Mouse (Mus musculus) limb, embryonic 14.5 days (tissue): ENCODE measurements around the gene Nexn. TPM values are rescaled to one million over a fixed set of nuclear protein-coding genes. Genes with fewer than 3 reads are reported as not detected.

ENCODE experiments used
- ATAC-seq: fragments of 200-750 bp; cut with Nextera tagmentation; 2 replicates; pipeline ENCODE4 v1.8.0; 2017; ENCODE audit warnings: low read depth, moderate number of reproducible peaks, moderate TSS enrichment; ENCODE audit not compliant: low FRiP score
- DNase-seq: peaks from one replicate; pipeline ENCODE4 v3.0.0-alpha.2; 2015; ENCODE audit warnings: low spot score
- H3K27ac ChIP-seq: fragments of 300-500 bp; sonication (generic); replicated peaks from 2 replicates; pipeline ENCODE4 v1.5.1; 2014; ENCODE audit warnings: low read depth, mild to moderate bottlenecking, low read length, moderate library complexity, mixed read lengths
- H3K27me3 ChIP-seq: fragments of 300-500 bp; sonication (generic); 2 replicates; pipeline ENCODE4 v1.6.1; 2014; ENCODE audit warnings: low read length, mixed read lengths; ENCODE audit not compliant: control insufficient read depth, insufficient read depth
- H3K36me3 ChIP-seq: fragments of 300-500 bp; sonication (generic); 2 replicates; pipeline ENCODE4 v1.6.1; 2014; ENCODE audit warnings: mild to moderate bottlenecking, low read length, moderate library complexity, mixed read lengths; ENCODE audit not compliant: control insufficient read depth, insufficient read depth
- H3K4me1 ChIP-seq: fragments of 300-500 bp; sonication (generic); 2 replicates; pipeline ENCODE4 v1.6.1; 2014; ENCODE audit warnings: antibody characterized with exemption, low read length, mixed read lengths; ENCODE audit not compliant: control insufficient read depth, insufficient read depth
- H3K4me2 ChIP-seq: fragments of 300-500 bp; sonication (generic); replicated peaks from 2 replicates; pipeline ENCODE4 v1.6.1; 2014; ENCODE audit warnings: low read depth, mild to moderate bottlenecking, low read length, moderate library complexity; ENCODE audit not compliant: severe bottlenecking
- H3K4me3 ChIP-seq: fragments of 300-500 bp; sonication (generic); replicated peaks from 2 replicates; pipeline ENCODE4 v1.5.1; 2014; ENCODE audit warnings: low read length
- H3K9ac ChIP-seq: fragments of 300-500 bp; sonication (generic); 2 replicates; pipeline ENCODE4 v1.6.1; 2014; ENCODE audit warnings: mild to moderate bottlenecking, low read depth, low read length, moderate library complexity; ENCODE audit not compliant: severe bottlenecking
- H3K9me3 ChIP-seq: fragments of 300-500 bp; sonication (generic); 2 replicates; pipeline ENCODE4 v1.6.1; 2016; ENCODE audit warnings: low read length; ENCODE audit not compliant: control insufficient read depth
- POLR2A ChIP-seq: fragments of 200-500 bp; IDR thresholded peaks from 2 replicates; pipeline ENCODE4 v1.8.0; 2012; ENCODE audit warnings: inconsistent platforms, mild to moderate bottlenecking, moderate library complexity, borderline replicate concordance; ENCODE audit not compliant: insufficient read depth, insufficient read length; ENCODE audit errors: extremely low read depth
- WGBS: fragments of 180-500 bp; shearing (Covaris S2); extraction: QIAGEN DNeasy Blood & Tissue Kit; methylation state at CpG from one replicate; pipeline ENCODE4 v1.1.7; 2014; 5-methylcytosine and 5-hydroxymethylcytosine counted together
- polyA plus RNA-seq, 2 experiments: library from polyadenylated mRNA; depleted of rRNA in 1 of 2; stranded (reverse) in 1 of 2; unstranded in 1 of 2; fragments of >200 nt; fragmentation: Nextera tagmentation in 1 of 2; extraction: Ambion mirVana in 1 of 2; gene quantifications; 2 replicates each; pipeline versions ENCODE4 v1.2.1 to v1.2.3; 2012 to 2014

The Nexn gene
- polyA plus RNA-seq, 2 experiments = 17.5 to 26.0 TPM

DNA sequence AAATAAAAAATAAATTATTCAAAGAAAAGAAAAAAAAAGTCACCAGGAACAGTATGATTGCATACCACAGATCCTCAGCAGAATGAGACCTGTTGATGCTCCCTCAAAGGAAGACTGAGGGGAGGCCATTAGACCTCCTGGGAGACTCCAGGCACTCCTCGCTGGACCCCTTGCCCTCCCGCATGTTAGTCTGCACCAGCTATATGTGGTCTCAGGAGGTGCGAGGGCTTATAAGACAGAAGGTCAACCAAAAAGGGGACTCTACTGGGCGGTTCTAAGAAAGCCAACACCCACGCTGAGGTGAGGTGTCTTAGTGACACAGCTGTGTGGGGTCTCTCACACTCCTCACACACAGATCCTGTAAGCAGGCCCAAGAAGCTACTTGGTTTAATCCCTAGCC is 29.7 kb upstream of the Nexn start:
- peaks cover 16% of the 10 kb centered on the region for H3K4me1 ChIP-seq
- H3K4me3 ChIP-seq = no peak overlapping the region
- H3K27ac ChIP-seq = no peak overlapping the region
- no peaks in the 10 kb centered on the region for H3K27me3 ChIP-seq
- H3K9me3 ChIP-seq = no peaks in the 10 kb centered on the region
- no peak for ATAC-seq
- H3K4me2 ChIP-seq = no peak overlapping the region
- no peak for TF ChIP-seq POLR2A
- peaks cover 27% of the 10 kb centered on the region for H3K36me3 ChIP-seq
- 92% methylated on average over 5 of the region's 5 CpGs for WGBS
- no peak for DNase-seq
- no peak overlapping the region for H3K9ac ChIP-seq

DNA sequence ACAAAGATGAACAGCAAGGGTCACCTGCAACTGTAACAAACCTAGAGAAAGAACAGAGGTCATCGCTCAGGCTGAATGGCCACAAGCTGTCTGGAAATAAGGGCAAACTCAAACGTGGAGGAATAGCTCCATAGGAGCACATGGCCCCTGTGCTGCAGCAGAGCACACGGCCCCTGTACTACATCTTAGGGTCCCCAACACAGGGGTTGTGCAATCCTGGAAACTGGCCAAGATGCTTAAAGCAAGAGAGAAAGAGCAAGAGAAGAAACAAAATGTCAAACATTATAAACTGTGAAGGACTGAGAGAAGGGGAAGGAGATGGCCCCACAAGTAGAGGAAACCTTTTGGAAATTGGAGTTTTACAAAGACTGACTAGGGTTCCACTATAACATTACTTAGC is 28.2 kb upstream of the Nexn start:
- H3K27ac ChIP-seq = no peak overlapping the region
- H3K9ac ChIP-seq = no peak overlapping the region
- no peak for TF ChIP-seq POLR2A
- ATAC-seq = no peak
- H3K27me3 ChIP-seq = no peaks in the 10 kb centered on the region
- H3K36me3 ChIP-seq = peaks cover 27% of the 10 kb centered on the region
- peaks cover 23% of the 10 kb centered on the region for H3K4me1 ChIP-seq
- H3K4me2 ChIP-seq = no peak overlapping the region
- no peaks in the 10 kb centered on the region for H3K9me3 ChIP-seq
- no peak for DNase-seq
- H3K4me3 ChIP-seq = no peak overlapping the region
- WGBS = 58% methylated on average over 3 of the region's 3 CpGs

DNA sequence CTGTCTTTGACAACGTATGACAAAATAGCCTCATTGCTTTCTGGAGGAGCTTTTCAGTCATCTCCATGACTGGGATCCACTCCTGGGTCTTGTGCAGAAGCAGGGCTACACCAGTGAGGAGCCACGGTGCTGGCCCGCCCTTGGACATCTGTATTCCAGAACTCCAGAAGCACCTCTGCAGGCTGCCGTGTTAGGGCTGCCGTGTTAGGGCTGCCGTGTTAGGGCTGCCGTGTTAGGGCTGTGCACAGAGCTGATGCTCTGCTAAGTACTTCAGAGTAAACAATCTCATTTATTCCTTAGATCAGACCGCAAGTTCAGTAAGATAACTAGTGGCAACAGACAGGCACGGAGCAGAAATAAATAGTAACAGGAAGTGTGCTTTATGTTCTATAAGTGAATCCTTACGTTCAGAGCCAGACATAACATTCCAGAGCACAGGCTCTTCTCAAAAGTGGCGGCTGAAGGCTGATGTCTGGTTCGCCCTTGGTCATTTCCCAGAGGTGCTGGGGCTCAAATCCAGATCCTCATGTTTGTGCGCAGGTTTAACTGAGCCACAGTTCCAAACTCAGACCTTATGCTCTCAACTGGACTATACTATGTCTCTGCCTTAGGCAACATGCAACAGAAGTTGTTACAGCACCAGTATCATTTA is 27.5 kb upstream of the Nexn start:
- H3K36me3 ChIP-seq = peaks cover 27% of the 10 kb centered on the region
- WGBS = 56% methylated on average over 13 of the region's 13 CpGs
- no peak overlapping the region for H3K27ac ChIP-seq

DNA sequence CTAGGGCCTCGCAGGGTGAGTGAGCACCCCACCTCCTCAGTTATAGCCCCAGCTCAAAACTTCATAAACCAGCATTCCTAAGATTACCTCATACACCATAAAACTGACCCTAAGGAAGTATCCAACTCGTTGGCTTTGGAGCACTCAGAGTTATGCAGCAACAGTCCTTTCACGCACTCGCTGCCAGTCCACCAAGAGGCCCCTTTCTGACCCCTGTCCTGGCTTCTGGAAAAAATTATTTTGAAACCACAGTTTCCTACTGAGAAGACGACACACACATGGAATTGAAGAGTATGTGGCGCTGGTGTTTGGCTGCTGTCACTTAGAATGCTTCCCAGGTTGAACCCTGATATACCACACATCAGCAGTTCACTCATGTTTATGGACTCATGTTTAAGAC is 25.7 kb upstream of the Nexn start:
- no peak for TF ChIP-seq POLR2A
- Histone ChIP-seq H3K4me1 (peaks cover 23% of the 10 kb centered on the region), H3K4me2 (no peak overlapping the region), H3K4me3 (no peak overlapping the region), H3K9me3 (no peaks in the 10 kb centered on the region), H3K27ac (no peak overlapping the region), H3K36me3 (peaks cover 30% of the 10 kb centered on the region), H3K9ac (no peak overlapping the region), H3K27me3 (no peaks in the 10 kb centered on the region)
- DNase-seq (no peak), ATAC-seq (peak; percentile 43; the same call in 1 of the 2 replicates)
- 37% methylated on average over 6 of the region's 6 CpGs for WGBS

More for the DNA sequence above, 27.5 kb upstream of the Nexn start:
- ATAC-seq = no peak
- no peak for DNase-seq
- no peak overlapping the region for H3K4me3 ChIP-seq
- H3K4me1 ChIP-seq = peaks cover 23% of the 10 kb centered on the region
- TF ChIP-seq POLR2A = no peak
- no peak overlapping the region for H3K4me2 ChIP-seq
- no peak overlapping the region for H3K9ac ChIP-seq
- no peaks in the 10 kb centered on the region for H3K27me3 ChIP-seq
- H3K9me3 ChIP-seq = no peaks in the 10 kb centered on the region

DNA sequence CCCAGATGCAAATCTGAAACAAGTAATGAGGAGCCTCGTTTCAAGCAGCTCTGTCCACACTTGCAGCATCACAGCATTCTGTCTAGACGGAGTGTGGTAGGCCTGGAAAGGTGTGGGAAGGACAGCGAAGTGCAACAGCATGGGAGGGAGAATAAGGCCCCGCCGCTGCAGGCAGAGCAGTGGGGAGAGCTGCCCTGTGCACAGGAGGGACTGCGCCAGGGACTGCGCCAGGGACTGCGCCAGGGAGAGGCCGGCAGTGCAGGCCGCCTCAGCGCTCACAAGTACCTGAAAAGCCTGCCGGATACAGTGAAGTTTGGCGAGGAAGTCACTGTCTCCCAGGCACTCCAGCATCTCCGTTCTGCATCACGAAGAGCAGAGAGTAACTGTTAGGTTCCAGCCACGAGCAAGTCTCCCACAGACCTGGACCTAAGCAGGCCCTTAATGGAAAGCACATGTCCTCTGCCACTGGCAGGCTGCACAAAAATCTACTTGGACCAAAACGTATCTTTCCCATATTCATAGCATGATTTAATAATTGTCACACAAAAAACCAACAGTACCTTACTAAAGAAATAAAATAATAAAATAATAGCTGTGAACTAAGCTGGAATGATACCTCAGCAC is 24.1 kb upstream of the Nexn start:
- no peak overlapping the region for H3K4me3 ChIP-seq
- WGBS = 48% methylated on average over 17 of the region's 17 CpGs
- DNase-seq = no peak
- no peak overlapping the region; the same call in 1 of the 2 replicates for H3K4me2 ChIP-seq
- peaks cover 23% of the 10 kb centered on the region for H3K4me1 ChIP-seq
- peak overlapping the region; percentile 76 for H3K27ac ChIP-seq
- peaks cover 30% of the 10 kb centered on the region for H3K36me3 ChIP-seq
- H3K27me3 ChIP-seq = no peaks in the 10 kb centered on the region
- TF ChIP-seq POLR2A = no peak
- H3K9ac ChIP-seq = no peak overlapping the region
- ATAC-seq = peak; percentile 62; the same call in 1 of the 2 replicates
- no peaks in the 10 kb centered on the region for H3K9me3 ChIP-seq
